In the genomic region with DNA sequence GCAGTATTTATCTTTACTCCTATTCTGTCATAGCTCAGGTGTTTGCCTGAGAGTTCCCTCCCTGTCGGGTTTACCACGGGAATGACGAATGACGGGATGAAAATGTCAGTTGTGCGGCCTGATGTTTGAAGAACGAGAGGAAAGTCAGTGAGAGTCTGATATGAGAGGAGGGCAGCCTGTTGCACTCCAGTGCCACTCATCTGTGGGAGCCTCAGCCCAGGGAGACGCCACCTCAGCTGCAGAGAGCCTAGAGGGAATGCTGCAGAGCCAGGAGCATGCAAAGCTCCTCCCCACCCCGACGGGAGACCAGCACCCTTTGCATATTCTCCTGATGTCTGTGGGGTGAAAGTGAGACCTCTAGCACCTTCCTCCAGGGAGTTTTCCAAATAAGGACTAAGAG, we compare ENCODE assay signal across 15 mouse cellular contexts.
"Had no signal": no experiment of that assay in that cellular context is flagged by ENCODE, and none has a peak within 500 bp of the region (broad histone marks: within the 10 kb centered on the region; RNA-seq: fewer than 3 reads in every experiment).

No protein-coding gene starts in this region.

- H3K4me1 ChIP-seq: liver, embryonic 12.5 days; lung, embryonic 15.5 days; neural tube, embryonic 12.5 days; stomach, embryonic 15.5 days had no signal

- DNase-seq: right cerebral cortex, postnatal 14 days; thymus, adult 2 months; thymus, postnatal 25 days; thymus, postnatal 4 days had no signal

- H3K4me3 ChIP-seq: liver, embryonic 12.5 days; lung, embryonic 15.5 days; megakaryocyte, embryonic 14.5 days; midbrain, embryonic 13.5 days; midbrain, embryonic 15.5 days; neural tube, embryonic 12.5 days; stomach, embryonic 15.5 days had no signal

- H3K9me3 ChIP-seq: liver, embryonic 12.5 days; lung, embryonic 15.5 days; midbrain, embryonic 15.5 days; neural tube, embryonic 12.5 days; stomach, embryonic 15.5 days had no signal

- H3K9ac ChIP-seq: liver, embryonic 12.5 days; liver, embryonic 14.5 days; lung, embryonic 15.5 days; midbrain, embryonic 13.5 days; midbrain, embryonic 15.5 days; neural tube, embryonic 12.5 days; stomach, embryonic 15.5 days had no signal

- H3K27me3 ChIP-seq: liver, embryonic 12.5 days; lung, embryonic 15.5 days; midbrain, embryonic 13.5 days; midbrain, embryonic 15.5 days; neural tube, embryonic 12.5 days; stomach, embryonic 15.5 days had no signal

- ATAC-seq: liver, embryonic 12.5 days; midbrain, embryonic 13.5 days; midbrain, embryonic 15.5 days had no signal

- H3K27ac ChIP-seq: liver, embryonic 12.5 days; liver, embryonic 14.5 days; lung, embryonic 15.5 days; macrophage; midbrain, embryonic 13.5 days; midbrain, embryonic 15.5 days; neural tube, embryonic 12.5 days; stomach, embryonic 15.5 days; stomach, postnatal 0 days had no signal

- H3K4me2 ChIP-seq: liver, embryonic 12.5 days; lung, embryonic 15.5 days; midbrain, embryonic 11.5 days; midbrain, embryonic 13.5 days; midbrain, embryonic 15.5 days; neural tube, embryonic 12.5 days; stomach, embryonic 15.5 days had no signal
